Mouse (Mus musculus): ENCODE measurements around the gene Slc37a1.

- TF ChIP-seq POLR2A (IDR thresholded peaks at IDR 0.05; ENCODE audit: insufficient read depth, low read depth, low read length), result no peak
- no peak for TF ChIP-seq CTCF (IDR thresholded peaks at IDR 0.05; ENCODE audit: insufficient read depth, low read depth, low read length)
These were observed 6.3 kb upstream of the Slc37a1 start for GRCm38 (mm10) chr17:31280269-31280668.
